Mouse (Mus musculus): Measurements from ENCODE around the gene Cfap161.

Gene Cfap161

DNA sequence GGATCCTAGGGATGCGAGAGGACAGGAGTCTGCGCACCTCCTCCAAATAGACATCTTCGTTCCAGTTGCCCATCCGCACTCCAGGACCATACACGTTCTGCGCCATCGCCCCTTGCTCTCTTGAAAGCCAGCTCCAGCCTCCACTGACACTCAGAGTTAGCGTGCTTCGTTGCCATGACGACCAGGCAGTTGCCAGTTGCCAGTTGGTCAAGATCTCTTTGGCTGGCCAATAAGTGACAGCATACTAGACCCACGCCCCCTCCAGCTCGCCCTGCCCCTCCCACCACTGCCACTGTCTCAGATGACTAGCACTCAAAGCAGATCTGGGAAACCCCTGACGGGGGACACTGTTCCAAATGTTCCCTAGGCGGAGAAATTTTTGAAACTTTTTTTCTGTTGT, at the start of gene Cfap161:
Gene Cfap161, minus strand, starts transcription at position 176 of the 400 bp plus-strand sequence.
- DNase-seq (ENCODE audit: low read depth, low spot score) = no peak

DNA sequence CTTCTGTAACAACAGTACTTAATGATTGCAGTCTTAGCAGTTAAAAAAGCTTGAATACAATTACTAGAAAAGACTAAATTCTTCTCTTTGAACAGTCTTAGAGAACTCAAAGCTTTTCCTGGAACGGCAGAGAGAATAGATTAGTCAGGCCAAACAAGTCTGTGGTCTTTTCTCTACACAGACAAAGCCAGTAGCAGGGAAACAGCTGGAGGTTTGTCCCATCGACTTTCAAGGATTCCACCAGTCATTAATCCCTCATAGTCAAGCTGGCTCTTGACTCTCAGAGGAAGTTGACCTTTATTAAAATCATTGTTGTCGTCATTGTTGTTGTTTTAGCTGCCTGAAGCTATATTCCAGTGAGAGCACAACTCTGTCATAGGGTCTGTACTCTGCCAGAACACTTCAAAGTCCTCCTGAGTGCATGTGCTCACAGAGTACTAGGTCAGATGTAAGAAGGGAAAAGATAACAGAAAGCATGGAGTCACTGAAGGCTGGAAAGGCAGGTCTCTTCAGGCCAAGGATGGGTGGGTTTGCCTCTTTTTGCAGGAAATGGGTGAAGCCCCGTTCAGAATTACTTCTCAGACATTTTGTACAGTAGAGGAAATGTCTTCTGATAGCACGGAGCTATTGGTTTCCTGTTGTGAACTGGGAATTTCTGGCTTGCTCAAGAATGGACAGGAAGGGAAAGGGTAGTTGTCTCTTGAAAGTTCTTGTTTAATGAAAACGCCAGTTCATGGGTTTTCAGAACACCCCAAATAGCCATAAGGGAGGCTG, 48.0 kb upstream of the Cfap161 start:
- DNase-seq (ENCODE audit: low read depth, low spot score) = no peak

GRCm38 (mm10) chr7:83840076-83840475, 45.4 kb upstream of the Cfap161 start:
- no peak for DNase-seq (ENCODE audit: low read depth, low spot score)

DNA sequence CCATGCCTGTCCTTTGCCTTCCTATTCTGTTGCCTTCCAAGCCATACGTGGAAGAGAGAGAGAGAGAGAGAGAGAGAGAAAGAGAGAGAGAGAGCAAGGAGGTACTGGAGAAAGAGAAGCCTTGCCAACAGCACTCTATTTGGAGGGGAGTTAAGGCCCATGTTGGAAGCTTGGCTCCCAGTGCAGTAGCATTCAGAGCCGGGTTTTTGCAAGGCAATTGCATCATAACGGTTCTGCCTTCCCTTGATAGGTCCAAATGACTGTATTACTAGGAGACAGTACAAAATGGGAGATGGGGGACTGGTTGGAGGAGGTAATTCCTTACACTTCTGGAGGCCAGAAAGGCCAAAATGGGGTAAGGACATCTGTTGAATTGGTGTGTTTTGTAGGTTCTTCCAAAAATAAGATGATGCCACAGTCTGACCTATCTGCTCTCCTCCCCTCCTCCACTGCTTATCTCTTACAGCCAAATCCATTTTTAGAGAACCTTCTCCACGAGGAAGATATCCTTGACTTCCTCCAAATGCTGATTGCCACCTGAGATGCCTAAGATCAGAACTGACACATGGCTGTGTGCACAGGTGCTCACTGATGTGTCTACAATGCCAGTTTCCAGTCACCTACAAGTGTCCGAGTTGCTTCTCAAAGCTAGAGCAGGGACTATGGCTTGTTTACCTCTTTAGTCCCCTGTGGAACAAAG, 44.0 kb upstream of the Cfap161 start:
- no peak for DNase-seq (ENCODE audit: low read depth, low spot score)

DNA sequence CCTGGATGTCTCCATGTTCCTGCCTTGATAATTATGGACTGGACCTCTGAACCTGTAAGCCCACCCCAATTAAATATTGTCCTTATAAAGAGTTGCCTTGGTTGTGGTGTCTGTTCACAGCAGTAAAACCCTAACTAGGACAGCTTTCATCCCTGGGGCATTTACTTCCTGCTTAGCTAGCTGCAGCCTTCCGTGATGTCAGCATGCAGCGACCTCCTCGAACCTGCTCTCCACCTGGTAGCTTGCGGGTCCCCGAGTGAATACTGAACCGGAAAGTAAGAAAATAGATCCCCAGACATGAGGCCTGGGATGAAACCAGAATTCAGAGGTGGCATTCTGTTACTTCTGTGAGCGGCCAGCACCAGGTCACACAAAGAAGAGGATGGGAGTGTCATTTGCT, 34.7 kb upstream of the Cfap161 start:
- DNase-seq (ENCODE audit: low read depth, low spot score) = no peak

DNA sequence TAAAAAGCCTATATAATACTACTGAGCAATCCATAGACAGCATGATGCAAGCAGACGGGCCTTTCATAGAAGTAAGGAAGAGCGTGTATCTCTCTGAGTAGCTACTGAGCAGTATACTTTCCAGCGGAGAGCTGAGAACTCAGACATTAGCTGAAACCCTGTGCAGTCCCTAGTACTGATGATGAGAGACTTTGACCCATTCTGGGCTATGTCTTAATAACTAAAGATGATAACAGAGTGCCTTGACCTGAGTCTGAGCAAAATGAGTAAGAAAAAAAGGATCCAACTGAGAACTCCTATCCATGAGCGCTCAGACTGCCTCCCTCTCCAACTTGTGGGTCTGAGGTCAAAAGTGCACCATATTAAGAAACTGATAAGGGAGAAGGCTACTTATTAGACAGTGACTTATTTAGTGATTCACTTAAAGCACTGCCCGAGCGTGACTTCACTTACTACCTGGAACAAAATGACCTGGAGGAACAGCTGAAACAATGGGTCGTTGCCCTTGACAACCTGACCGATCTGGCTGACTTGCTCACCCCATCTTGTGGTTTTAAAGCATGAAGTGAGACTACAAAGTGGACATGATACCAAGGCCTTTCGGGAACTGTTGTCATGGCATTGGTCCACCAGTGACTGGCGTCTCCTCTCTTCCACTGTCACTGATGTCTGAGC, 32.9 kb upstream of the Cfap161 start:
- no peak for DNase-seq (ENCODE audit: low read depth, low spot score)

GRCm38 (mm10) chr7:83826808-83827207, 32.1 kb upstream of the Cfap161 start:
- no peak for DNase-seq (ENCODE audit: low read depth, low spot score)

GRCm38 (mm10) chr7:83821951-83822350, 27.3 kb upstream of the Cfap161 start:
- DNase-seq (ENCODE audit: low read depth, low spot score) = no peak

DNA sequence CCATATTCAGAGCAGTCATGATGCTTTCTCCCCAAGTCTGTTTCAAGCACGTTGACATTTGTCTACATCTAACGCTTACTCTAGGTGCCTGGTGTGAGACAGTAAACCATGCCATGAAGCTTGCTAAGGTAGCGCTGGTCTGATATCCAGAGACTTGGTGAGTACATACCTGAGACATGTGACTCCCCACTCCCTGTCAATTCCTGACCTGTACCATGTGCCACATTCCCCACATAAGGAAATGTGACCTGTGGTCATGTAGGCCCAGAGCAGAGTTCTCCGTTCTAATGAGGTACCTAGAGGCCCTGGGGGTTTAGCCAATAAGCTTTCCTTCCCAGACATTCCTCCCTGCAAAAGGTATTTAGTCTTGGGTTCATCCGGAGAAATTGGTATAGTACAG, 22.2 kb upstream of the Cfap161 start:
- no peak for DNase-seq (ENCODE audit: low read depth, low spot score)

DNA sequence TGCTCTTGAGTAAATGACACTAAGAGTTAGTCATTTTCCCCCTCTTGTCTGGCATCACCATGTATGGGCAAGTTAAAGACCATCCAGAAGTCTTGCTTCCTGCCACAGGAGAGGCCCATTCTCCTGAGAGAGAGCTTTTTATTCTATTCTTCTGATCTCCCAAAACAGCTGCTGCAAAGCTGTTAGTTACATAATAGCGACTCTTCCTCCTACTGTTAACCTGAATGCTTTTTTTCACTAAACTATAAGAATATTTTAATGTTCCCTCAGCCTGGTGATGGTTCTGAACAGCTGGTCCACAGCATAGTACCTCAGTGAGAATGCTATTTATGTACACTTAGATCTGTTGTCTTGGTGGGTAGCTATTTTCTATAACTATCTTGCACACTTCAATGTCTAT, 21.0 kb upstream of the Cfap161 start:
- DNase-seq (ENCODE audit: low read depth, low spot score) = no peak

GRCm38 (mm10) chr7:83813993-83814392, 19.3 kb upstream of the Cfap161 start:
- no peak for DNase-seq (ENCODE audit: low read depth, low spot score)

GRCm38 (mm10) chr7:83813465-83813864, 18.8 kb upstream of the Cfap161 start:
- no peak for DNase-seq (ENCODE audit: low read depth, low spot score)

DNA sequence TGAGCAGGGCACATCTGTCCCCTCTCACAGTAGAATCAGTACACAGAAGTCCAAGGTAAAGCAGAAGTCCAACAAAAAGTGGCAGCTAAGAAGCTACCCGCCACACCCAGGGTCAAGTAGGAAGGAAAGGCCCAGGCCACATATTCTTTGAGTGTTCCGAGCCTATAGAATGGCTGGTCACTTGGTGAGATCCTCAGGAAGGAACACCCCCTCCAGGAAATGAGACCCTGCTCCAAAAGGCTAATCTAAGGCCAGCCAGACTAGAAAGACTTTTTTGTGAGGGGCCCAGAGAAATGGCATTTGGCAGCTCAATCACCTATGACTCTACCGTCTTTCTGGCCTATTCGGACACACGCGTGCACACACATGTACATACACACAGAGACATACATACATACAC, 18.3 kb upstream of the Cfap161 start:
- no peak for DNase-seq (ENCODE audit: low read depth, low spot score)

- DNase-seq (ENCODE audit: low read depth, low spot score) = no peak
These were observed 17.9 kb upstream of the Cfap161 start for GRCm38 (mm10) chr7:83812581-83812980.

- DNase-seq (ENCODE audit: low read depth, low spot score) = no peak
These were observed 17.2 kb upstream of the Cfap161 start for GRCm38 (mm10) chr7:83811916-83812315.

- no peak for DNase-seq (ENCODE audit: low read depth, low spot score)
These were observed 16.8 kb upstream of the Cfap161 start for GRCm38 (mm10) chr7:83811461-83811860.

- DNase-seq (ENCODE audit: low read depth, low spot score) = no peak
These were observed 15.7 kb upstream of the Cfap161 start for GRCm38 (mm10) chr7:83810141-83811100.

DNA sequence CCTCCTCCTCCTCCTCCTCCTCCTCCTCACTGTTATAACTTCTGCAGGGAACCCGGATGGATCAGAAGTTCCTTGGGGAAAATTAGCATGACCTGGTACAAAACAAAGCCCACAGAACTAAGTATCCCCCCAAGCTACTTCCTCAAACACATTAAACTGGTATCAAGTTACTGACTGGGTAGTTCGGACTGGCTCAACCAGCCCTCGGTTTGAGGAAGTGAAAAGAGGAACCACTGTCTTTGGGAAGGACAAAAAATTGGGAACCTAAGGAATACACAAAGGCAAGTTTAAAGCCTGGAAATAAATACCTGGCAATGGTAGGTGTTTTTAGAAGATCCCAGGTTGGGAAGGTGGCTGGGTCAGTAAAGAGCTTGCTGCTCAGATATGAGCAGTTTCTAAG, 15.0 kb upstream of the Cfap161 start:
- DNase-seq (ENCODE audit: low read depth, low spot score) = no peak

GRCm38 (mm10) chr7:83809060-83809459, 14.4 kb upstream of the Cfap161 start:
- no peak for DNase-seq (ENCODE audit: low read depth, low spot score)

DNA sequence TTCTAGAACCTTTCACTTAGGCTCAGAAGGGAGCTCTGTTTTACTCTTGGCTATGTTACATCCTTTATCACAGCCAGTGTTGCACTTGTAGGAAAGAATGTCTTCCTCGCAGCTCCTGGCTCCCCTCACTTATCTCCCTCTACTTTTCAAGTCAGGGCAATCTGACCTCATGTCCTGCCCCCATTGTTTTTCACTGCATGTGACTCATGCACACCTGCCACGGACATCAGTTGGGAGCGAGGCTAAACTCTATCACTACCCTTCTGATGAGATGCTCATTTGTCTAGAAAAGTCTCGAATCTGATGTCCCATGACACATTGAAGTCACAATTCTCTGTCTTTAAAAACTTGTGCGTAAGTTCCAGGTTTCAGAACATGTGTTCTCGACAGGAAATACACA, 12.3 kb upstream of the Cfap161 start:
- DNase-seq (ENCODE audit: low read depth, low spot score) = no peak

GRCm38 (mm10) chr7:83803777-83804176, 9.1 kb upstream of the Cfap161 start:
- no peak for DNase-seq (ENCODE audit: low read depth, low spot score)

Measured in CD4-positive helper T cell, adult 2 months (primary cell).